Mouse (Mus musculus) lung, postnatal 0 days (tissue): ENCODE results near the gene Npnt.

ENCODE experiments used
- CTCF ChIP-seq: IDR thresholded peaks from 2 replicates; pipeline ENCODE4 v1.5.1; 2016; ENCODE audit warnings: antibody characterized with exemption, mild to moderate bottlenecking
- EP300 ChIP-seq: IDR thresholded peaks from 2 replicates; pipeline ENCODE4 v1.6.1; 2016; ENCODE audit warnings: antibody characterized with exemption, mild to moderate bottlenecking, control low read depth

DNA sequence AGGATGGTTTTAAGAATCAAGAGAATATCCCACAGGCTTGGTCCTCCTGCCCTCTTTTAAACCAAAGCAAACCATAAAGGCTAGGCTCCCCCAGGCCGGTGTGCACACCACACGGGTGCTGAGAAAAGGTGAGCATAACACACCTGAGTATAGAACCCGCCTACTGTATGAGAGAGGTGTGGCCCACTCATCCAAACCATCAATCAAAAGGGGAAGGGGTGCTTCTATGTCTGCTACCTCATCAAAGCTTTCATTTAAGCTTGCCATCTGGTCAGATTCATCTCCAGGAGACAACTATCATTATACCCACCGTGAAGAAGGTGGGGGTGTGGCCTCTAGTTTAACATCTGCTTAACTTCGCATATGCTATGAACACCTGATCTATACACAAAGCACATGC, 52.7 kb downstream of the Npnt start:
- TF ChIP-seq EP300 (no peak), CTCF (no peak)
